Mouse (Mus musculus) induced T-regulatory cell, adult 2 months (primary cell): ENCODE results near the gene Actl7a.

Experiments
- DNase-seq: peaks from one replicate; pipeline ENCODE4 v3.0.0-alpha.2; 2012; ENCODE audit warnings: low read depth

Gene Actl7a

DNA sequence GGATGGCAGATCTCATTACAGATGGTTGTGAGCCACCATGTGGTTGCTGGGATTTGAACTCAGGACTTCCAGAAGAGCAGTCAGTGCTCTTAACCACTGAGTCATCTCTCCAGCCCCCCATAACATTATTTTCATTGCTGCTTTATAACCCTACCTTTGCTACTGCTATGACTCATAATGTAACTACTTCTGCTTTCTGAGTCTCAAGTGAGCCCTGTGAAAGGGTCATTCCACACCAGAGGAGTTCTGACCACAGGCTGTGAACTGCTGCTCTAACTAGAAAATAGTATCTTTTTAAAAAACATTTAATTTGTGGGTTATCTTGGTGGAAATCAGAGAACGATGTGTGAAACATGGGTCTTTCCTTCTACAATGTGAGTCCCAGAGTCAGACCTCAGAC lies 14.5 kb downstream of the Actl7a start:
- DNase-seq: no peak

GRCm38 (mm10) chr4:56767861-56768284 lies 24.7 kb downstream of the Actl7a start:
- DNase-seq: no peak

- no peak for DNase-seq
Observed at GRCm38 (mm10) chr4:56768913-56769312, 25.7 kb downstream of the Actl7a start.

DNA sequence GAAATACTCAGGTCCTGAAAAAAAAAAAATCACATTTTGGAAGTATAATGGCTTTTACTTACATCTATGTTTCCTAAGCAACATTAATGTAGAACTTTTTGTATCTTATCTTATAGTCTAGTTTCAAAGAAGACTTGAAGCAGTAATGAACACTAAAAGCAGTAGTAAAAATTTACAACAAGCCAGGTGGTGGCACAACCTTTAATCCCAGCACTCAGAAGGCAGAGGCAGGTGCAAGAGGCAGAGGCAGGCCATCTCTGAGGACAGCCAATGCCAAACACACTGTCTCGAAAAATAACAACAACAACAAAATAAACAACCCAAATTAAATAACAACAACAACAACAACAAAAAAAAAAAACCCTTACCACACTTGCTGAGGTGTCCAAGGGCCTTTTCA lies 27.9 kb downstream of the Actl7a start:
- no peak for DNase-seq

DNA sequence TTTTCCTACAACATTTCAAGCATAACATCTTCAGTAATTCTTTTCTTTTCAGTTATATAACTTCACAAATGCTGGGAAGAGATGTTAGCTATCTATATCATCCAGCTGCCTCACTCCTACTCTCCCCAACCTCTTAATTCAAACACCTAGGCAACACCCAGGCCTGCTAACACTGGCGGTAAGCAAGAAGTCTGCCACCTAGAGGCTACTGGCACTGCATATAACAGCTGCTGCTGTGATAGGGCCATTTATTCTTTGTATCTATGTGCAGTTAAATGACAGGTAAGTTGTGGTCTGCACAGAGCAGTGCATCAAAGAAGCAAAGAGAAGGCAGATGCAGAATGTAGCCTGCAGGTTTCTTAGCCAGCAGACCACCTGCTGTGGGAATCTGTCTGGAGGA lies 48.2 kb downstream of the Actl7a start:
- DNase-seq: peak; percentile 4
